Mouse (Mus musculus): Measurements from ENCODE around the gene Adarb1. TPM values are rescaled to one million over a fixed set of nuclear protein-coding genes. Genes with fewer than 3 reads are reported as not detected.

Gene Adarb1
- polyA plus RNA-seq, 1 experiment from 2014 or later = 34.1 TPM

- Histone ChIP-seq H3K27me3 (ENCODE audit: control insufficient read depth, insufficient read depth, low read depth, low read length) (no peaks in the 10 kb centered on the region), H3K27ac (ENCODE audit: low read length) (no peak overlapping the region), H3K4me2 (ENCODE audit: low read depth, low read length) (no peak overlapping the region), H3K4me3 (ENCODE audit: low read length) (no peak overlapping the region), H3K4me1 (replicated peaks; ENCODE audit: control insufficient read depth, insufficient read depth, low read length) (no peaks in the 10 kb centered on the region), H3K9me3 (ENCODE audit: control insufficient read depth, low read length) (no peaks in the 10 kb centered on the region), H3K36me3 (ENCODE audit: control insufficient read depth, insufficient read depth, low read length) (no peaks in the 10 kb centered on the region), H3K9ac (ENCODE audit: low read length) (no peak overlapping the region)
- 86% methylated on average over 6 of the region's 6 CpGs for WGBS
- no peak for ATAC-seq (ENCODE audit: low read depth)
Measured at GRCm38 (mm10) chr10:77324716-77325115, 93.4 kb downstream of the Adarb1 start.

- Histone ChIP-seq H3K4me2 (ENCODE audit: low read depth, low read length) (no peak overlapping the region), H3K27ac (ENCODE audit: low read length) (no peak overlapping the region), H3K4me3 (ENCODE audit: low read length) (no peak overlapping the region), H3K9me3 (ENCODE audit: control insufficient read depth, low read length) (no peaks in the 10 kb centered on the region), H3K27me3 (ENCODE audit: control insufficient read depth, insufficient read depth, low read depth, low read length) (no peaks in the 10 kb centered on the region), H3K4me1 (replicated peaks; ENCODE audit: control insufficient read depth, insufficient read depth, low read length) (no peaks in the 10 kb centered on the region), H3K36me3 (ENCODE audit: control insufficient read depth, insufficient read depth, low read length) (no peaks in the 10 kb centered on the region), H3K9ac (ENCODE audit: low read length) (no peak overlapping the region)
- 66% methylated on average over 8 of the region's 8 CpGs for WGBS
- ATAC-seq (ENCODE audit: low read depth) = no peak
Measured at GRCm38 (mm10) chr10:77321611-77322010, 96.5 kb downstream of the Adarb1 start.

GRCm38 (mm10) chr10:77321001-77321400, 97.1 kb downstream of the Adarb1 start:
- WGBS = 58% methylated on average over 1 of the region's 1 CpGs
- H3K27ac ChIP-seq (ENCODE audit: low read length) = no peak overlapping the region
- no peaks in the 10 kb centered on the region for H3K9me3 ChIP-seq (ENCODE audit: control insufficient read depth, low read length)
- no peak overlapping the region for H3K4me3 ChIP-seq (ENCODE audit: low read length)
- H3K4me1 ChIP-seq (replicated peaks; ENCODE audit: control insufficient read depth, insufficient read depth, low read length) = no peaks in the 10 kb centered on the region
- H3K27me3 ChIP-seq (ENCODE audit: control insufficient read depth, insufficient read depth, low read depth, low read length) = no peaks in the 10 kb centered on the region
- no peak overlapping the region for H3K4me2 ChIP-seq (ENCODE audit: low read depth, low read length)
- H3K9ac ChIP-seq (ENCODE audit: low read length) = no peak overlapping the region
- ATAC-seq (ENCODE audit: low read depth) = no peak
- H3K36me3 ChIP-seq (ENCODE audit: control insufficient read depth, insufficient read depth, low read length) = no peaks in the 10 kb centered on the region

- no peak overlapping the region for H3K4me3 ChIP-seq (ENCODE audit: low read length)
- no peaks in the 10 kb centered on the region for H3K9me3 ChIP-seq (ENCODE audit: control insufficient read depth, low read length)
- H3K36me3 ChIP-seq (ENCODE audit: control insufficient read depth, insufficient read depth, low read length) = no peaks in the 10 kb centered on the region
- no peaks in the 10 kb centered on the region for H3K27me3 ChIP-seq (ENCODE audit: control insufficient read depth, insufficient read depth, low read depth, low read length)
- ATAC-seq (ENCODE audit: low read depth) = no peak
- no peak overlapping the region for H3K9ac ChIP-seq (ENCODE audit: low read length)
- no peak overlapping the region for H3K27ac ChIP-seq (ENCODE audit: low read length)
- no peaks in the 10 kb centered on the region for H3K4me1 ChIP-seq (replicated peaks; ENCODE audit: control insufficient read depth, insufficient read depth, low read length)
- H3K4me2 ChIP-seq (ENCODE audit: low read depth, low read length) = no peak overlapping the region
- 75% methylated on average over 2 of the region's 2 CpGs for WGBS
Measured at GRCm38 (mm10) chr10:77315682-77316081, 102.4 kb downstream of the Adarb1 start.

- H3K9me3 ChIP-seq (ENCODE audit: control insufficient read depth, low read length) = no peaks in the 10 kb centered on the region
- 81% methylated on average over 9 of the region's 9 CpGs for WGBS
Measured at GRCm38 (mm10) chr10:77314711-77315266, 103.3 kb downstream of the Adarb1 start.

GRCm38 (mm10) chr10:77308978-77309377, 109.1 kb downstream of the Adarb1 start:
- no peak for ATAC-seq (ENCODE audit: low read depth)
- no peaks in the 10 kb centered on the region for H3K27me3 ChIP-seq (ENCODE audit: control insufficient read depth, insufficient read depth, low read depth, low read length)
- no peak overlapping the region for H3K27ac ChIP-seq (ENCODE audit: low read length)
- no peaks in the 10 kb centered on the region for H3K36me3 ChIP-seq (ENCODE audit: control insufficient read depth, insufficient read depth, low read length)
- WGBS = 55% methylated on average over 10 of the region's 10 CpGs
- no peaks in the 10 kb centered on the region for H3K4me1 ChIP-seq (replicated peaks; ENCODE audit: control insufficient read depth, insufficient read depth, low read length)
- H3K9me3 ChIP-seq (ENCODE audit: control insufficient read depth, low read length) = no peaks in the 10 kb centered on the region
- H3K4me3 ChIP-seq (ENCODE audit: low read length) = no peak overlapping the region
- H3K4me2 ChIP-seq (ENCODE audit: low read depth, low read length) = no peak overlapping the region
- no peak overlapping the region for H3K9ac ChIP-seq (ENCODE audit: low read length)

More at GRCm38 (mm10) chr10:77314711-77315266, 103.3 kb downstream of the Adarb1 start:
- ATAC-seq (ENCODE audit: low read depth) = no peak
- Histone ChIP-seq H3K4me2 (ENCODE audit: low read depth, low read length) (no peak overlapping the region), H3K27me3 (ENCODE audit: control insufficient read depth, insufficient read depth, low read depth, low read length) (no peaks in the 10 kb centered on the region), H3K9ac (ENCODE audit: low read length) (no peak overlapping the region), H3K4me3 (ENCODE audit: low read length) (no peak overlapping the region), H3K36me3 (ENCODE audit: control insufficient read depth, insufficient read depth, low read length) (no peaks in the 10 kb centered on the region), H3K4me1 (replicated peaks; ENCODE audit: control insufficient read depth, insufficient read depth, low read length) (no peaks in the 10 kb centered on the region), H3K27ac (ENCODE audit: low read length) (no peak overlapping the region)

GRCm38 (mm10) chr10:77305766-77306165, 112.3 kb downstream of the Adarb1 start:
- Histone ChIP-seq H3K9ac (ENCODE audit: low read length) (no peak overlapping the region), H3K9me3 (ENCODE audit: control insufficient read depth, low read length) (no peaks in the 10 kb centered on the region), H3K36me3 (ENCODE audit: control insufficient read depth, insufficient read depth, low read length) (peaks cover 8% of the 10 kb centered on the region), H3K4me3 (ENCODE audit: low read length) (no peak overlapping the region), H3K4me2 (ENCODE audit: low read depth, low read length) (no peak overlapping the region), H3K27ac (ENCODE audit: low read length) (no peak overlapping the region), H3K27me3 (ENCODE audit: control insufficient read depth, insufficient read depth, low read depth, low read length) (no peaks in the 10 kb centered on the region), H3K4me1 (replicated peaks; ENCODE audit: control insufficient read depth, insufficient read depth, low read length) (no peaks in the 10 kb centered on the region)
- 77% methylated on average over 8 of the region's 8 CpGs for WGBS
- ATAC-seq (ENCODE audit: low read depth) = no peak

GRCm38 (mm10) chr10:77304840-77305533, 113.1 kb downstream of the Adarb1 start:
- no peaks in the 10 kb centered on the region for H3K4me1 ChIP-seq (replicated peaks; ENCODE audit: control insufficient read depth, insufficient read depth, low read length)
- no peak overlapping the region for H3K27ac ChIP-seq (ENCODE audit: low read length)
- H3K4me2 ChIP-seq (ENCODE audit: low read depth, low read length) = no peak overlapping the region
- WGBS = 59% methylated on average over 4 of the region's 4 CpGs
- H3K9me3 ChIP-seq (ENCODE audit: control insufficient read depth, low read length) = no peaks in the 10 kb centered on the region
- ATAC-seq (ENCODE audit: low read depth) = no peak
- H3K27me3 ChIP-seq (ENCODE audit: control insufficient read depth, insufficient read depth, low read depth, low read length) = no peaks in the 10 kb centered on the region
- no peak overlapping the region for H3K9ac ChIP-seq (ENCODE audit: low read length)
- H3K36me3 ChIP-seq (ENCODE audit: control insufficient read depth, insufficient read depth, low read length) = peaks cover 8% of the 10 kb centered on the region
- H3K4me3 ChIP-seq (ENCODE audit: low read length) = no peak overlapping the region

GRCm38 (mm10) chr10:77304362-77304761, 113.7 kb downstream of the Adarb1 start:
- no peak overlapping the region for H3K4me3 ChIP-seq (ENCODE audit: low read length)
- H3K4me1 ChIP-seq (replicated peaks; ENCODE audit: control insufficient read depth, insufficient read depth, low read length) = no peaks in the 10 kb centered on the region
- H3K27ac ChIP-seq (ENCODE audit: low read length) = no peak overlapping the region
- no peak overlapping the region for H3K9ac ChIP-seq (ENCODE audit: low read length)
- H3K36me3 ChIP-seq (ENCODE audit: control insufficient read depth, insufficient read depth, low read length) = peaks cover 8% of the 10 kb centered on the region
- ATAC-seq (ENCODE audit: low read depth) = no peak
- H3K9me3 ChIP-seq (ENCODE audit: control insufficient read depth, low read length) = no peaks in the 10 kb centered on the region
- WGBS = 81% methylated on average over 3 of the region's 3 CpGs
- no peaks in the 10 kb centered on the region for H3K27me3 ChIP-seq (ENCODE audit: control insufficient read depth, insufficient read depth, low read depth, low read length)
- no peak overlapping the region for H3K4me2 ChIP-seq (ENCODE audit: low read depth, low read length)

Measured in lung, embryonic 16.5 days (tissue).